Mouse (Mus musculus) midbrain, embryonic 12.5 days (tissue): ENCODE data around the gene Lcn10. TPM values are rescaled to one million over a fixed set of nuclear protein-coding genes. Genes with fewer than 3 reads are reported as not detected.
"Not testable (repeated sequence)": the region's sequence is repeated elsewhere in the genome, so short reads cannot be mapped to it uniquely, and the experiment has no call there.

Source experiments
- ATAC-seq: fragments of 200-750 bp; cut with Nextera tagmentation; 2 replicates; pipeline ENCODE4 v1.8.0; 2017; ENCODE audit warnings: low read depth, moderate TSS enrichment, moderate library complexity; ENCODE audit not compliant: low FRiP score
- H3K27ac ChIP-seq: fragments of 300-500 bp; sonication (generic); replicated peaks from 2 replicates; pipeline ENCODE4 v1.5.1; 2016; ENCODE audit warnings: mild to moderate bottlenecking
- H3K27me3 ChIP-seq: fragments of 300-500 bp; sonication (generic); 2 replicates; pipeline ENCODE4 v1.6.1; 2016; ENCODE audit warnings: mild to moderate bottlenecking
- H3K36me3 ChIP-seq: fragments of 300-500 bp; sonication (generic); 2 replicates; pipeline ENCODE4 v1.6.1; 2016
- H3K4me1 ChIP-seq: fragments of 300-500 bp; sonication (generic); 2 replicates; pipeline ENCODE4 v1.6.1; 2016
- H3K4me2 ChIP-seq: fragments of 300-500 bp; sonication (generic); replicated peaks from 2 replicates; pipeline ENCODE4 v1.6.1; 2016; ENCODE audit warnings: mild to moderate bottlenecking, moderate library complexity
- H3K4me3 ChIP-seq: fragments of 300-500 bp; sonication (generic); 2 replicates; pipeline ENCODE4 v1.5.1; 2016; ENCODE audit warnings: mild to moderate bottlenecking
- H3K9ac ChIP-seq: fragments of 300-500 bp; sonication (generic); replicated peaks from 2 replicates; pipeline ENCODE4 v1.6.1; 2016; ENCODE audit warnings: mild to moderate bottlenecking, moderate library complexity
- H3K9me3 ChIP-seq: fragments of 300-500 bp; sonication (generic); 2 replicates; pipeline ENCODE4 v1.6.1; 2016; ENCODE audit warnings: mild to moderate bottlenecking
- WGBS: fragments of 180-500 bp; shearing (Covaris S2); methylation state at CpG from one replicate; pipeline ENCODE4 v1.1.7; 2016; 5-methylcytosine and 5-hydroxymethylcytosine counted together
- polyA plus RNA-seq: library from polyadenylated mRNA; unstranded; fragments of >200 nt; fragmentation: Nextera tagmentation; extraction: Ambion mirVana; gene quantifications from 2 replicates; pipeline ENCODE4 v1.2.1, GENCODE M21; 2016

The Lcn10 gene
- polyA plus RNA-seq, 1 experiment from 2014 or later = not detected

DNA sequence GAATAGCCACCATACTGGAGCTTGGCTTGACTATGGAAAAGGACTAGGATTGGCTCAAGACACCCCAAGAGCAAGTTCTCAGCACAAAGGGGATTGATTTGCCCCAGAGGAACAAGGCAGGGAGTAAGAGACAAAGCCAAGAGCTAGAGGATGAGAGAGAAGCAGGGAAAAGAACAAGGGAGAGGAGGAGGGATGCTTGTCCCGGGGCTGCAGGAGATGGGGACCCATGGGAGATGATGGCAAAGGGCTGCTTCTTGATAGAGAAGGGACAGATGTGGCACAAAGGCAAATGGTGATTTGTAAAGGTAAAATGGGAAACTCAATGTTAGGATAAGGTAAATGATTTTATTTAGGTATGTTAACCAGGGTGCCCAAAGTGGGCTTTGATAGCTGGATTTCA is 26.5 kb downstream of the Lcn10 start:
- H3K27ac ChIP-seq, H3K4me3 ChIP-seq, H3K27me3 ChIP-seq, H3K9ac ChIP-seq, H3K9me3 ChIP-seq, H3K36me3 ChIP-seq, ATAC-seq, H3K4me2 ChIP-seq: not testable (repeated sequence)
- peaks cover 10% of the 10 kb centered on the region for H3K4me1 ChIP-seq
- WGBS = 96% methylated on average over 1 of the region's 1 CpGs

DNA sequence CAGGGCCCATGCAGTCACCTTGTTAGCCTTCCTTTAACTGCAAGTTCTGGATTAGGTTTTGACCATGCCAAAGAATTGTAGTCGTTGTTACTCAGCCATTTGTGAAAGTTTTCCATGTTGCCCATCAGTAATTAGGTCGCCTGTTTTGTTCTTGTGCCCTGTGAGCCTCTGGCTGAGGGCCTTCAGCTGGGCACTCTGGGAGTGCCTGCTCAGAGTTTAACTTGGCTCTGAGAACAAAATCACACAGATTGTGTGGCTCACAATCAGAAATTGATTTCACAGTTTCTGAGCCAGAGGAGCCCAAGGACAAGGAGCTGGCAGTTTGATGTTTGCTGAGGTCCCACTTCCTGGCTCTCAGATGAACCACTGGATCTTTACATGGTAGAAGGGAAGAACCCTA is 27.3 kb downstream of the Lcn10 start:
- not testable (repeated sequence) for H3K27ac ChIP-seq, H3K9me3 ChIP-seq, H3K4me2 ChIP-seq, ATAC-seq, H3K9ac ChIP-seq, H3K4me3 ChIP-seq, H3K36me3 ChIP-seq, H3K27me3 ChIP-seq
- WGBS = 81% methylated on average over 2 of the region's 2 CpGs
- H3K4me1 ChIP-seq = peaks cover 10% of the 10 kb centered on the region

- not testable (repeated sequence) for H3K4me2 ChIP-seq, H3K27ac ChIP-seq, H3K27me3 ChIP-seq, H3K36me3 ChIP-seq, H3K4me3 ChIP-seq, H3K9ac ChIP-seq, ATAC-seq, H3K9me3 ChIP-seq
- peaks cover 10% of the 10 kb centered on the region for H3K4me1 ChIP-seq
- 36% methylated on average over 3 of the region's 3 CpGs for WGBS
Measured at GRCm38 (mm10) chr2:25711641-25712040, 29.1 kb downstream of the Lcn10 start.

DNA sequence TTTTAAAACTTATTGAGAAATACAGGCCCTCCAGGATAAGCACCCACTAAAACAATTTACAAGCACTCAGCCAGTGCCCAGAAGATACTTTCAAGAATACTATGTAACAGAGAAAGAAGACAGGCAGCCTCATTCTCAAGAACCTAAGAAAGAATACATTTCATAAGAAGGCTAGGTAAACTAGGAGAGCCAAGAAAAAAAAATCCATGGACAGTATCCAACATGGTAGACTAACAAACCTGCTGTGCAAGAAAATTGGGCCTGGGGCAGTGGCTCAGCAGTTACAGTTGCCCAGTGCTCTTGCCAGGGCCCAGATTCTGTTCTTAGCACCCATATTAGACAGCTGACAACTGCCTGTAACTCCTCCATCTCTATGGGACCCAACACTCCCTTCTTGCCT is 34.7 kb downstream of the Lcn10 start:
- Histone ChIP-seq H3K4me3 (no peak overlapping the region), H3K4me2 (no peak overlapping the region), H3K4me1 (no peaks in the 10 kb centered on the region), H3K27ac (no peak overlapping the region), H3K27me3 (no peaks in the 10 kb centered on the region), H3K9ac (no peak overlapping the region), H3K9me3 (no peaks in the 10 kb centered on the region), H3K36me3 (no peaks in the 10 kb centered on the region)
- no peak for ATAC-seq

DNA sequence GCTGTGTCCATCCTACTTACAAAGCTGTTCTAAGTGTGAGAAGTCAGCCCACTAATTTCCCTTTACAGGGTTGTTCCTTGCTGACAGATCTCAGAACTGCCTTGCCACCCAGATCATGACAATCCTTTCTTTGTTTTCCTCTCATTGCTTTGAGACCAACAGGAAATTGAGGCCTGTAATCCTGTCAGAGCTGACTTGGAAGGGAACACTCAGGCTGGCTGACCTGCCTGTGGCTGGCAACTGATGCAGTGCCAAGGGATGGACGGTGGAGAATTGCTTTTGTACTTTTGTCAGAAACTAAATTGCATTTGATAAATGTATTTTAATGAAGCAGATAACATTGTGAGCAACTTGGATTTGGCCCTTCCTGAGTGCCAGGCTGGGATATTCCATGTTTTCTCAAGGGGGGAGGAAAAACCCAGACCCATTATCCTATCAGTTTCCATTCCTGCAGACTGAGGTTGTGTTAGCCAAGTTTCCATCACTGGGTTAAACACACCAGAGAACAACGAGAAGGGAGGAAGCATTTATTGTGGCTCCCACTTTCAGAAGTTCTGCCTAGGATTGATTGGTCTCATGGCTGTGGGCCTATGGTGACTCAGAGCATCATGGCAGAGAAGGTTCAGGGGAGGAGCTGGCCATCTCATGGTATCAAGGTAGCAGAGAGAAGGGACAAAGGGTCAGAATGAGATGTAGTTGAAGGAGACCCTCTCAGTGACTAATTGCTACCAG is 50.8 kb downstream of the Lcn10 start:
- Histone ChIP-seq H3K4me3 (no peak overlapping the region), H3K9ac (no peak overlapping the region), H3K27me3 (no peaks in the 10 kb centered on the region), H3K4me1 (no peaks in the 10 kb centered on the region), H3K36me3 (no peaks in the 10 kb centered on the region), H3K27ac (no peak overlapping the region), H3K9me3 (0 out of 2 replicates have a peak, but pooled peaks cover 8% of the 10 kb centered on the region), H3K4me2 (no peak overlapping the region)
- 74% methylated on average over 2 of the region's 2 CpGs for WGBS
- no peak for ATAC-seq

Other genes with a start within 250 kb of the Lcn10 start
- 2.5 and 2.9 TPM in 2 replicates for gene Clic3, start 225.9 kb upstream of the Lcn10 start, polyA plus RNA-seq
- gene Paxx, start 221.6 kb upstream of the Lcn10 start, polyA plus RNA-seq = 42.9 and 48.6 TPM in 2 replicates
- 1.5 and 1.8 TPM in 2 replicates for gene Ptgds, start 212.7 kb upstream of the Lcn10 start, polyA plus RNA-seq
- gene Lcn12, start 188.8 kb upstream of the Lcn10 start, polyA plus RNA-seq = not detected in 2 replicates
- 104 and 112 TPM in 2 replicates for gene Fbxw5, start 182.0 kb upstream of the Lcn10 start, polyA plus RNA-seq
- 5.1 and 5.3 TPM in 2 replicates for gene C8g, start 181.0 kb upstream of the Lcn10 start, polyA plus RNA-seq
- 32.3 and 32.4 TPM in 2 replicates for gene Traf2, start 135.8 kb upstream of the Lcn10 start, polyA plus RNA-seq
- 362 and 366 TPM in 2 replicates for gene Edf1, start 124.9 kb upstream of the Lcn10 start, polyA plus RNA-seq
- gene Mamdc4, start 107.9 kb upstream of the Lcn10 start, polyA plus RNA-seq = 5.1 and 7.2 TPM in 2 replicates
- 166 and 173 TPM in 2 replicates for gene Phpt1, start 107.5 kb upstream of the Lcn10 start, polyA plus RNA-seq
- 1.8 and 1.9 TPM in 2 replicates for gene Ajm1, start 101.0 kb upstream of the Lcn10 start, polyA plus RNA-seq
- gene Rabl6, start 74.2 kb upstream of the Lcn10 start, polyA plus RNA-seq = 69.3 and 71.0 TPM in 2 replicates
- gene Ccdc183, start 65.0 kb upstream of the Lcn10 start, polyA plus RNA-seq = 0.20 and 0.36 TPM in 2 replicates
- 15.4 and 20.7 TPM in 2 replicates for gene Tmem141, start 60.7 kb upstream of the Lcn10 start, polyA plus RNA-seq
- 1.6 and 2.2 TPM in 2 replicates for gene Fcna, start 54.7 kb upstream of the Lcn10 start, polyA plus RNA-seq
- gene Lcn8, start 29.6 kb upstream of the Lcn10 start, polyA plus RNA-seq = not detected in 2 replicates
- gene Lcn5, start 24.8 kb upstream of the Lcn10 start, polyA plus RNA-seq = not detected in 2 replicates
- not detected in 2 replicates for gene Lcn6, start 5.9 kb upstream of the Lcn10 start, polyA plus RNA-seq
- gene Obp2a, start 17.3 kb downstream of the Lcn10 start, polyA plus RNA-seq = not detected in 2 replicates
- 76.1 and 78.5 TPM in 2 replicates for gene Bmyc, start 24.0 kb downstream of the Lcn10 start, polyA plus RNA-seq
- not detected in 2 replicates for gene Obp2b, start 54.3 kb downstream of the Lcn10 start, polyA plus RNA-seq
- not detected in 2 replicates for gene Lcn3, start 82.8 kb downstream of the Lcn10 start, polyA plus RNA-seq
- not detected in 2 replicates for gene Lcn11, start 94.3 kb downstream of the Lcn10 start, polyA plus RNA-seq
- not detected in 2 replicates for gene Gm13539, start 99.5 kb downstream of the Lcn10 start, polyA plus RNA-seq
- gene Glt6d1, start 133.1 kb downstream of the Lcn10 start, polyA plus RNA-seq = not detected in 2 replicates
- not detected in 2 replicates for gene Lcn9, start 140.4 kb downstream of the Lcn10 start, polyA plus RNA-seq
- gene Sohlh1, start 164.5 kb downstream of the Lcn10 start, polyA plus RNA-seq = not detected in 2 replicates
- 2.4 TPM in 2 replicates for gene Kcnt1, start 181.0 kb downstream of the Lcn10 start, polyA plus RNA-seq